Mouse (Mus musculus) neural tube, embryonic 12.5 days (tissue): ENCODE measurements at regions not wholly inside any gene's neighbourhood (a gene's known extent, or its start where the extent isn't known, plus 50 kb on each side); places are given as distances from the start of the nearest gene placed in this dataset.
A peak's percentile ranks its signal among the peaks of the same experiment; 100 is the strongest.

Experiments used
- ATAC-seq: fragments of 200-750 bp; cut with Nextera tagmentation; 2 replicates; pipeline ENCODE4 v1.8.0; 2017; ENCODE audit warnings: low read depth, mild to moderate bottlenecking, moderate TSS enrichment, moderate library complexity; ENCODE audit not compliant: low FRiP score
- H3K27ac ChIP-seq: fragments of 300-500 bp; sonication (generic); 2 replicates; pipeline ENCODE4 v1.5.1; 2016
- H3K27me3 ChIP-seq: fragments of 300-500 bp; sonication (generic); replicated peaks from 2 replicates; pipeline ENCODE4 v1.6.1; 2016; ENCODE audit warnings: mild to moderate bottlenecking
- H3K36me3 ChIP-seq: fragments of 300-500 bp; sonication (generic); 2 replicates; pipeline ENCODE4 v1.6.1; 2016; ENCODE audit warnings: mild to moderate bottlenecking
- H3K4me1 ChIP-seq: fragments of 300-500 bp; sonication (generic); 2 replicates; pipeline ENCODE4 v1.6.1; 2016
- H3K4me2 ChIP-seq: fragments of 300-500 bp; sonication (generic); replicated peaks from 2 replicates; pipeline ENCODE4 v1.6.1; 2016; ENCODE audit warnings: mild to moderate bottlenecking
- H3K4me3 ChIP-seq: fragments of 300-500 bp; sonication (generic); 2 replicates; pipeline ENCODE4 v1.5.1; 2016
- H3K9ac ChIP-seq: fragments of 300-500 bp; sonication (generic); 2 replicates; pipeline ENCODE4 v1.6.1; 2016; ENCODE audit warnings: mild to moderate bottlenecking
- H3K9me3 ChIP-seq: fragments of 300-500 bp; sonication (generic); 2 replicates; pipeline ENCODE4 v1.6.1; 2016; ENCODE audit warnings: mild to moderate bottlenecking
- WGBS: fragments of 180-500 bp; shearing (Covaris S2); methylation state at CpG from one replicate; pipeline ENCODE4 v1.1.7; 2016; 5-methylcytosine and 5-hydroxymethylcytosine counted together

GRCm38 (mm10) chr1:132820136-132820535, 59.9 kb upstream of the Lrrn2 start:
- WGBS, result 60% methylated on average over 8 of the region's 8 CpGs
- no peaks in the 10 kb centered on the region for H3K27me3 ChIP-seq
- no peak overlapping the region for H3K4me3 ChIP-seq
- H3K4me1 ChIP-seq, result peaks cover 4% of the 10 kb centered on the region; the same call in 1 of the 2 replicates
- no peak overlapping the region for H3K27ac ChIP-seq
- H3K9me3 ChIP-seq, result no peaks in the 10 kb centered on the region
- H3K36me3 ChIP-seq, result no peaks in the 10 kb centered on the region
- no peak overlapping the region for H3K9ac ChIP-seq
- H3K4me2 ChIP-seq, result no peak overlapping the region
- no peak for ATAC-seq

- H3K9me3 ChIP-seq, result no peaks in the 10 kb centered on the region
- peaks cover 4% of the 10 kb centered on the region; the same call in 1 of the 2 replicates for H3K4me1 ChIP-seq
- no peaks in the 10 kb centered on the region for H3K27me3 ChIP-seq
- ATAC-seq, result no peak
- H3K4me3 ChIP-seq, result no peak overlapping the region
- H3K36me3 ChIP-seq, result no peaks in the 10 kb centered on the region
- 56% methylated on average over 7 of the region's 7 CpGs for whole genome bisulfite sequencing
- no peak overlapping the region for H3K9ac ChIP-seq
- H3K27ac ChIP-seq, result no peak overlapping the region
- no peak overlapping the region for H3K4me2 ChIP-seq
Measured at GRCm38 (mm10) chr1:132818296-132818695, 61.8 kb upstream of the Lrrn2 start.

- no peaks in the 10 kb centered on the region for H3K27me3 ChIP-seq
- no peak overlapping the region for H3K9ac ChIP-seq
- H3K27ac ChIP-seq, result no peak overlapping the region
- H3K9me3 ChIP-seq, result no peaks in the 10 kb centered on the region
- ATAC-seq, result no peak
- H3K36me3 ChIP-seq, result no peaks in the 10 kb centered on the region
- 91% methylated on average over 2 of the region's 2 CpGs for WGBS
- H3K4me1 ChIP-seq, result peaks cover 4% of the 10 kb centered on the region; the same call in 1 of the 2 replicates
- H3K4me2 ChIP-seq, result no peak overlapping the region
- H3K4me3 ChIP-seq, result no peak overlapping the region
Measured at GRCm38 (mm10) chr1:132817366-132817765, 62.7 kb upstream of the Lrrn2 start.

- H3K9me3 ChIP-seq, result no peaks in the 10 kb centered on the region
- no peak overlapping the region for H3K4me2 ChIP-seq
- no peak overlapping the region for H3K9ac ChIP-seq
- ATAC-seq, result no peak
- WGBS, result 50% methylated on average over 9 of the region's 9 CpGs
- no peaks in the 10 kb centered on the region for H3K36me3 ChIP-seq
- H3K4me1 ChIP-seq, result peaks cover 6% of the 10 kb centered on the region; the same call in 1 of the 2 replicates
- H3K27me3 ChIP-seq, result no peaks in the 10 kb centered on the region
- H3K4me3 ChIP-seq, result no peak overlapping the region
- H3K27ac ChIP-seq, result no peak overlapping the region
Measured at GRCm38 (mm10) chr1:132805543-132805942, 63.9 kb upstream of the Nfasc start.

- H3K27ac ChIP-seq, result no peak overlapping the region
- no peak for ATAC-seq
- H3K4me2 ChIP-seq, result no peak overlapping the region
- H3K27me3 ChIP-seq, result peaks cover 3% of the 10 kb centered on the region
- H3K4me3 ChIP-seq, result no peak overlapping the region
- no peaks in the 10 kb centered on the region for H3K9me3 ChIP-seq
- no peak overlapping the region for H3K9ac ChIP-seq
- H3K4me1 ChIP-seq, result peaks cover 16% of the 10 kb centered on the region
- WGBS, result 87% methylated on average over 9 of the region's 9 CpGs
- H3K36me3 ChIP-seq, result no peaks in the 10 kb centered on the region
Measured at GRCm38 (mm10) chr1:132803842-132804241, 62.2 kb upstream of the Nfasc start.

- WGBS, result 40% methylated on average over 4 of the region's 4 CpGs
- H3K9me3 ChIP-seq, result no peaks in the 10 kb centered on the region
Measured at GRCm38 (mm10) chr1:132802380-132802779, 60.8 kb upstream of the Nfasc start.

GRCm38 (mm10) chr1:132800285-132800684, 58.7 kb upstream of the Nfasc start:
- Histone ChIP-seq H3K4me3 (no peak overlapping the region), H3K27me3 (peaks cover 3% of the 10 kb centered on the region), H3K4me2 (peak overlapping the region; percentile 49), H3K27ac (no peak overlapping the region), H3K4me1 (peaks cover 13% of the 10 kb centered on the region), H3K9me3 (no peaks in the 10 kb centered on the region), H3K36me3 (no peaks in the 10 kb centered on the region), H3K9ac (no peak overlapping the region)
- 2% methylated on average over 9 of the region's 9 CpGs for WGBS
- ATAC-seq, result no peak

More at GRCm38 (mm10) chr1:132802380-132802779, 60.8 kb upstream of the Nfasc start:
- no peak for ATAC-seq
- Histone ChIP-seq H3K4me1 (peaks cover 16% of the 10 kb centered on the region), H3K36me3 (no peaks in the 10 kb centered on the region), H3K4me3 (no peak overlapping the region), H3K4me2 (no peak overlapping the region), H3K27me3 (peaks cover 3% of the 10 kb centered on the region), H3K27ac (no peak overlapping the region), H3K9ac (no peak overlapping the region)

- WGBS, result 6% methylated on average over 6 of the region's 6 CpGs
- ATAC-seq, result no peak
- Histone ChIP-seq H3K9me3 (no peaks in the 10 kb centered on the region), H3K27me3 (peaks cover 3% of the 10 kb centered on the region), H3K4me1 (peaks cover 13% of the 10 kb centered on the region), H3K27ac (no peak overlapping the region), H3K9ac (no peak overlapping the region), H3K4me3 (no peak overlapping the region), H3K4me2 (no peak overlapping the region), H3K36me3 (no peaks in the 10 kb centered on the region)
Measured at GRCm38 (mm10) chr1:132799258-132799657, 57.7 kb upstream of the Nfasc start.

GRCm38 (mm10) chr1:132794462-132794861, 52.9 kb upstream of the Nfasc start:
- Histone ChIP-seq H3K4me3 (no peak overlapping the region), H3K4me1 (no peaks in the 10 kb centered on the region), H3K9ac (no peak overlapping the region), H3K9me3 (no peaks in the 10 kb centered on the region), H3K27me3 (peaks cover 3% of the 10 kb centered on the region; the same call in 1 of the 2 replicates), H3K27ac (no peak overlapping the region), H3K4me2 (no peak overlapping the region), H3K36me3 (no peaks in the 10 kb centered on the region)
- ATAC-seq, result no peak
- 90% methylated on average over 1 of the region's 1 CpGs for WGBS
